13 mouse cellular contexts compared by ENCODE assay signal in the genomic region with DNA sequence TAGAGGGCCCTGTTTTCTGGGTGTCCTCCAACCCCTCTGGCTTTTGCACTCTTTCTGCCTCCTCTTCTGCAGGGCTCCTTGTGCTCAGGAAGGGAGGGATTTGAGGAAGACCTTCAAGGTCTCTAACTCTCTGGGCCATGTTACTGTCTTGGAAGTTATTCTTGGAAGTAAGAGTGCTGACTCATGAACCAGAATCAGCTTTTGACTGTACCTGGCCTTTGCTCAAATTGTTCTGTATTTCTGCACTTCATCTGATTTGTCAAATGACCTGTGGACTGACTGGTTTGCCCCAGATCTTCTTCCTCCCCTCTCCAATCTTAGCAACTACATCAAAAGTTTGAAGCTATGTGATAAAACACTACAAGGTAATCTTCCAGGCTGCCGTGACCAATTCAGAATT.
"Had no signal": no experiment of that assay in that cellular context is flagged by ENCODE, and none has a peak within 500 bp of the region (broad histone marks: within the 10 kb centered on the region; RNA-seq: fewer than 3 reads in every experiment).

No protein-coding gene starts in this region.

- H3K36me3 ChIP-seq: limb, embryonic 13.5 days; liver, embryonic 12.5 days; midbrain, embryonic 12.5 days; neural tube, embryonic 13.5 days had no signal

- H3K27me3 ChIP-seq: limb, embryonic 13.5 days; liver, embryonic 12.5 days; midbrain, embryonic 12.5 days; neural tube, embryonic 13.5 days had no signal

- H3K4me3 ChIP-seq: limb, embryonic 13.5 days; liver, embryonic 12.5 days; midbrain, embryonic 12.5 days; neural tube, embryonic 13.5 days had no signal

- H3K27ac ChIP-seq: limb, embryonic 13.5 days; liver, embryonic 12.5 days; macrophage; midbrain, embryonic 12.5 days; neural tube, embryonic 13.5 days had no signal

- H3K9ac ChIP-seq: limb, embryonic 13.5 days; liver, embryonic 12.5 days; lung, embryonic 14.5 days; midbrain, embryonic 12.5 days; neural tube, embryonic 13.5 days had no signal

- ATAC-seq: liver, embryonic 12.5 days; midbrain, embryonic 16.5 days had no signal

- H3K4me1 ChIP-seq: midbrain, embryonic 12.5 days had no signal

- H3K9me3 ChIP-seq: limb, embryonic 13.5 days; liver, embryonic 12.5 days; midbrain, embryonic 12.5 days; neural tube, embryonic 13.5 days had no signal

- DNase-seq: left cerebral cortex, postnatal 4 days; retina, postnatal 1 day; right cerebral cortex, postnatal 4 days; spleen, adult 18-20 months; thymus, adult 18-20 months; thymus, postnatal 14 days had no signal

- H3K4me2 ChIP-seq: limb, embryonic 13.5 days; liver, embryonic 12.5 days; lung, embryonic 14.5 days; midbrain, embryonic 12.5 days; neural tube, embryonic 13.5 days had no signal
